31 mouse cellular contexts compared by ENCODE assay signal in the genomic region with DNA sequence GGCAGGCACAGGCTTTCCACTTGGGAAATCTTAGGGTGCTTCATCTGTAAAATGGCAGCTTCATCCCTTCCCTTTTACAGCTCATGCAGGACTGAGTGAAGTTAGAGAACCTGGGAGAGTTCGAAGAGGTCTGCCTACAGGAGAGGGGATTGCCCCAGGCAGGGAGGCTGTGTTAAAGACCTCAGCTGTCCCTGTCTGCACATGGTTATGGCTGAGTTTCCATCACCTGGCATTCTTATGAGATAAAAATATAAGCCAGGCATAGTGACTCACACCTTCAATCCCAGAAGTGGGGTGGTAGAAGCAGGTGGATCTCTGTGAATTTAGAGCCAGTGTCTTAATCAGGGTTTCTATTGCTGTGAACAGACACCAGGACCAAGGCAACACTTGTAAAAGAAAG.
"Had no signal": no experiment of that assay in that cellular context is flagged by ENCODE, and none has a peak within 500 bp of the region (broad histone marks: within the 10 kb centered on the region; RNA-seq: fewer than 3 reads in every experiment).

No protein-coding gene starts in this region.

- H3K9me3 ChIP-seq: limb, embryonic 10.5 days; limb, embryonic 12.5 days; limb, embryonic 13.5 days; limb, embryonic 15.5 days; liver, embryonic 12.5 days; liver, embryonic 13.5 days; liver, embryonic 15.5 days; lung, embryonic 15.5 days; midbrain, embryonic 10.5 days; midbrain, embryonic 12.5 days; midbrain, embryonic 13.5 days; midbrain, embryonic 15.5 days; neural tube, embryonic 12.5 days had no signal

- H3K27ac ChIP-seq: limb, embryonic 10.5 days; limb, embryonic 12.5 days; limb, embryonic 13.5 days; limb, embryonic 15.5 days; liver, embryonic 12.5 days; liver, embryonic 13.5 days; liver, embryonic 14.5 days; liver, embryonic 15.5 days; lung, embryonic 15.5 days; macrophage; midbrain, embryonic 10.5 days; midbrain, embryonic 12.5 days; midbrain, embryonic 13.5 days; midbrain, embryonic 15.5 days; neural tube, embryonic 12.5 days had no signal

- H3K4me3 ChIP-seq: limb, embryonic 10.5 days; limb, embryonic 12.5 days; limb, embryonic 13.5 days; limb, embryonic 15.5 days; liver, embryonic 12.5 days; liver, embryonic 13.5 days; liver, embryonic 15.5 days; lung, embryonic 15.5 days; megakaryocyte, embryonic 14.5 days; midbrain, embryonic 10.5 days; midbrain, embryonic 12.5 days; midbrain, embryonic 13.5 days; midbrain, embryonic 15.5 days; neural tube, embryonic 12.5 days had no signal

- H3K27me3 ChIP-seq: limb, embryonic 12.5 days; limb, embryonic 13.5 days; limb, embryonic 15.5 days; liver, embryonic 12.5 days; liver, embryonic 15.5 days; lung, embryonic 15.5 days; midbrain, embryonic 12.5 days; midbrain, embryonic 13.5 days; midbrain, embryonic 15.5 days; neural tube, embryonic 12.5 days had no signal

- H3K4me1 ChIP-seq: limb, embryonic 10.5 days; limb, embryonic 12.5 days; limb, embryonic 13.5 days; limb, embryonic 15.5 days; liver, embryonic 12.5 days; liver, embryonic 13.5 days; liver, embryonic 15.5 days; lung, embryonic 15.5 days; megakaryocyte, embryonic 14.5 days; midbrain, embryonic 10.5 days; midbrain, embryonic 12.5 days; midbrain, embryonic 13.5 days; midbrain, embryonic 15.5 days; neural tube, embryonic 12.5 days had no signal

- H3K4me2 ChIP-seq: limb, embryonic 12.5 days; limb, embryonic 13.5 days; limb, embryonic 15.5 days; liver, embryonic 11.5 days; liver, embryonic 12.5 days; liver, embryonic 13.5 days; liver, embryonic 15.5 days; lung, embryonic 14.5 days; lung, embryonic 15.5 days; midbrain, embryonic 11.5 days; midbrain, embryonic 12.5 days; midbrain, embryonic 13.5 days; midbrain, embryonic 15.5 days; neural tube, embryonic 12.5 days had no signal

- H3K9ac ChIP-seq: limb, embryonic 12.5 days; limb, embryonic 13.5 days; limb, embryonic 15.5 days; liver, embryonic 12.5 days; liver, embryonic 13.5 days; liver, embryonic 14.5 days; liver, embryonic 15.5 days; liver, postnatal 0 days; lung, embryonic 14.5 days; lung, embryonic 15.5 days; midbrain, embryonic 12.5 days; midbrain, embryonic 13.5 days; midbrain, embryonic 15.5 days; neural tube, embryonic 12.5 days had no signal

- ATAC-seq: liver, embryonic 12.5 days; liver, postnatal 0 days; lung, postnatal 0 days; midbrain, embryonic 13.5 days; midbrain, embryonic 15.5 days; midbrain, embryonic 16.5 days had no signal

- DNase-seq: left cerebral cortex, postnatal 4 days; liver; liver, embryonic 13.5 days; liver, postnatal 0 days; lung, adult 18-20 months; lung, adult 2 months; lung, embryonic 14.5 days; lung, postnatal 10 days; lung, postnatal 14 days; lung, postnatal 36 days; lung, postnatal 4 days; midbrain, embryonic 14.5 days had no signal

- H3K36me3 ChIP-seq: limb, embryonic 10.5 days; limb, embryonic 12.5 days; limb, embryonic 13.5 days; limb, embryonic 15.5 days; liver, embryonic 12.5 days; liver, embryonic 13.5 days; liver, embryonic 15.5 days; lung, embryonic 15.5 days; midbrain, embryonic 10.5 days; midbrain, embryonic 12.5 days; midbrain, embryonic 13.5 days; midbrain, embryonic 15.5 days; neural tube, embryonic 12.5 days had no signal
